Mouse (Mus musculus): ENCODE measurements around the gene Gga1. TPM values are rescaled to one million over a fixed set of nuclear protein-coding genes. Genes with fewer than 3 reads are reported as not detected.

Gene Gga1
- polyA plus RNA-seq, 1 experiment from 2014 or later, result 31.7 TPM

- Histone ChIP-seq H3K9me3 (ENCODE audit: control insufficient read depth, low read length) (no peaks in the 10 kb centered on the region), H3K27ac (ENCODE audit: low read depth, low read length) (no peak overlapping the region), H3K9ac (replicated peaks; ENCODE audit: low read depth, low read length) (no peak overlapping the region), H3K4me3 (ENCODE audit: low read depth, low read length) (no peak overlapping the region), H3K36me3 (ENCODE audit: control insufficient read depth, insufficient read depth, low read length) (peaks cover 15% of the 10 kb centered on the region; the same call in 1 of the 2 replicates), H3K27me3 (ENCODE audit: control insufficient read depth, insufficient read depth, low read length) (0 out of 2 replicates have a peak, but pooled peaks cover 2% of the 10 kb centered on the region), H3K4me2 (ENCODE audit: low read depth, low read length) (no peak overlapping the region), H3K4me1 (ENCODE audit: control insufficient read depth, insufficient read depth, low read length) (peaks cover 5% of the 10 kb centered on the region)
- no peak for ATAC-seq (ENCODE audit: low read depth)
- WGBS, result 95% methylated on average over 4 of the region's 4 CpGs
These were observed 20.5 kb downstream of the Gga1 start for GRCm38 (mm10) chr15:78897488-78897887.

- 0 out of 2 replicates have a peak, but pooled peaks cover 2% of the 10 kb centered on the region for H3K27me3 ChIP-seq (ENCODE audit: control insufficient read depth, insufficient read depth, low read length)
- no peak overlapping the region for H3K4me3 ChIP-seq (ENCODE audit: low read depth, low read length)
These were observed 21.6 kb downstream of the Gga1 start for GRCm38 (mm10) chr15:78898507-78899001.

GRCm38 (mm10) chr15:78899409-78899739 is 22.4 kb downstream of the Gga1 start, which contains the start of gene Gm49510:
Gene Gm49510, plus strand, starts transcription at chr15:78899667.
- Histone ChIP-seq H3K9me3 (ENCODE audit: control insufficient read depth, low read length) (no peaks in the 10 kb centered on the region), H3K4me3 (ENCODE audit: low read depth, low read length) (peak within 1 kb of the TSS; percentile 29), H3K27ac (ENCODE audit: low read depth, low read length) (no peak within 1 kb of the TSS), H3K4me1 (ENCODE audit: control insufficient read depth, insufficient read depth, low read length) (peaks cover 5% of the 10 kb centered on the region), H3K4me2 (ENCODE audit: low read depth, low read length) (peak within 1 kb of the TSS; percentile 57), H3K27me3 (ENCODE audit: control insufficient read depth, insufficient read depth, low read length) (0 out of 2 replicates have a peak, but pooled peaks cover 2% of the 10 kb centered on the region), H3K36me3 (ENCODE audit: control insufficient read depth, insufficient read depth, low read length) (0 out of 2 replicates have a peak, but pooled peaks cover 4% of the 10 kb centered on the region), H3K9ac (replicated peaks; ENCODE audit: low read depth, low read length) (peak within 1 kb of the TSS; percentile 53)
- 1% methylated on average over 20 of the region's 20 CpGs for WGBS
- ATAC-seq (ENCODE audit: low read depth), result no peak

More at GRCm38 (mm10) chr15:78898507-78899001, 21.6 kb downstream of the Gga1 start:
- WGBS, result 62% methylated on average over 6 of the region's 6 CpGs
- H3K4me2 ChIP-seq (ENCODE audit: low read depth, low read length), result no peak overlapping the region
- H3K9me3 ChIP-seq (ENCODE audit: control insufficient read depth, low read length), result no peaks in the 10 kb centered on the region
- H3K36me3 ChIP-seq (ENCODE audit: control insufficient read depth, insufficient read depth, low read length), result 0 out of 2 replicates have a peak, but pooled peaks cover 4% of the 10 kb centered on the region
- no peak overlapping the region for H3K9ac ChIP-seq (replicated peaks; ENCODE audit: low read depth, low read length)
- no peak for ATAC-seq (ENCODE audit: low read depth)
- no peak overlapping the region for H3K27ac ChIP-seq (ENCODE audit: low read depth, low read length)
- peaks cover 5% of the 10 kb centered on the region for H3K4me1 ChIP-seq (ENCODE audit: control insufficient read depth, insufficient read depth, low read length)

GRCm38 (mm10) chr15:78899740-78900584 is 23.0 kb downstream of the Gga1 start, which contains the start of gene Sh3bp1:
Gene Sh3bp1, plus strand, starts transcription at chr15:78899768.
- peak within 1 kb of the TSS; percentile 53 for H3K9ac ChIP-seq (replicated peaks; ENCODE audit: low read depth, low read length)
- H3K4me3 ChIP-seq (ENCODE audit: low read depth, low read length), result peak within 1 kb of the TSS; percentile 29
- peaks cover 5% of the 10 kb centered on the region for H3K4me1 ChIP-seq (ENCODE audit: control insufficient read depth, insufficient read depth, low read length)
- H3K27ac ChIP-seq (ENCODE audit: low read depth, low read length), result no peak within 1 kb of the TSS
- 2% methylated on average over 45 of the region's 47 CpGs for WGBS
- H3K36me3 ChIP-seq (ENCODE audit: control insufficient read depth, insufficient read depth, low read length), result 0 out of 2 replicates have a peak, but pooled peaks cover under 1% of the 10 kb centered on the region
- H3K4me2 ChIP-seq (ENCODE audit: low read depth, low read length), result peak within 1 kb of the TSS; percentile 57
- H3K9me3 ChIP-seq (ENCODE audit: control insufficient read depth, low read length), result no peaks in the 10 kb centered on the region
- no peak for ATAC-seq (ENCODE audit: low read depth)
- 0 out of 2 replicates have a peak, but pooled peaks cover 2% of the 10 kb centered on the region for H3K27me3 ChIP-seq (ENCODE audit: control insufficient read depth, insufficient read depth, low read length)

GRCm38 (mm10) chr15:78900585-78901421 is 23.8 kb downstream of the Gga1 start:
- WGBS, result 23% methylated on average over 18 of the region's 18 CpGs
- H3K9ac ChIP-seq (replicated peaks; ENCODE audit: low read depth, low read length), result no peak overlapping the region; the same call in 1 of the 2 replicates

DNA sequence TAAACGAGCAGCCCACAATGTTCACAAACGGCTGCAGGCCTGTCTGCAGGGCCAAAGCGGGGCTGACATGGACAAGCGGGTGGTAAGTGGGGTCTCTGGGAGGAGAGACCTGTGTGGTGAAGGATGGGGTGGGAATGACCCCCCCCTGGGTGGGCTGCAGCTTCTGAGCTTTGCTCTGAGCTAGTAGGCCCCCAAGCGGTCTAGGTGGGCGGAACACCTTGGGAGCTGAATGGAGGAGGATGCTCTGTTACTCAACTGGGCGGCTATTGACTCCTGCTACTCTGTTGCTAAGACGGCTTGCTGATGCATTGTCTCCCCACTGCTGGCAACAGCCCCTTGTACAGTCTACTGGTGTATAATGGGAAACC is 24.4 kb downstream of the Gga1 start:
- Histone ChIP-seq H3K4me3 (ENCODE audit: low read depth, low read length) (no peak overlapping the region), H3K27ac (ENCODE audit: low read depth, low read length) (no peak overlapping the region), H3K4me1 (ENCODE audit: control insufficient read depth, insufficient read depth, low read length) (peaks cover 5% of the 10 kb centered on the region), H3K36me3 (ENCODE audit: control insufficient read depth, insufficient read depth, low read length) (no peaks in the 10 kb centered on the region), H3K9me3 (ENCODE audit: control insufficient read depth, low read length) (no peaks in the 10 kb centered on the region), H3K9ac (replicated peaks; ENCODE audit: low read depth, low read length) (no peak overlapping the region), H3K27me3 (ENCODE audit: control insufficient read depth, insufficient read depth, low read length) (0 out of 2 replicates have a peak, but pooled peaks cover 2% of the 10 kb centered on the region), H3K4me2 (ENCODE audit: low read depth, low read length) (no peak overlapping the region)
- no peak for ATAC-seq (ENCODE audit: low read depth)
- 40% methylated on average over 8 of the region's 8 CpGs for WGBS

More at GRCm38 (mm10) chr15:78900585-78901421, 23.8 kb downstream of the Gga1 start:
- Histone ChIP-seq H3K27me3 (ENCODE audit: control insufficient read depth, insufficient read depth, low read length) (0 out of 2 replicates have a peak, but pooled peaks cover 2% of the 10 kb centered on the region), H3K4me2 (ENCODE audit: low read depth, low read length) (peak overlapping the region; percentile 57), H3K4me1 (ENCODE audit: control insufficient read depth, insufficient read depth, low read length) (peaks cover 5% of the 10 kb centered on the region), H3K9me3 (ENCODE audit: control insufficient read depth, low read length) (no peaks in the 10 kb centered on the region), H3K27ac (ENCODE audit: low read depth, low read length) (no peak overlapping the region), H3K36me3 (ENCODE audit: control insufficient read depth, insufficient read depth, low read length) (no peaks in the 10 kb centered on the region), H3K4me3 (ENCODE audit: low read depth, low read length) (peak overlapping the region; percentile 29)
- ATAC-seq (ENCODE audit: low read depth), result no peak

GRCm38 (mm10) chr15:78903243-78903642 is 26.3 kb downstream of the Gga1 start:
- H3K4me2 ChIP-seq (ENCODE audit: low read depth, low read length), result no peak overlapping the region
- no peak overlapping the region for H3K9ac ChIP-seq (replicated peaks; ENCODE audit: low read depth, low read length)
- WGBS, result 12% methylated on average over 2 of the region's 2 CpGs
- H3K4me1 ChIP-seq (ENCODE audit: control insufficient read depth, insufficient read depth, low read length), result peaks cover 5% of the 10 kb centered on the region
- no peaks in the 10 kb centered on the region for H3K9me3 ChIP-seq (ENCODE audit: control insufficient read depth, low read length)
- 0 out of 2 replicates have a peak, but pooled peaks cover 2% of the 10 kb centered on the region for H3K27me3 ChIP-seq (ENCODE audit: control insufficient read depth, insufficient read depth, low read length)
- H3K27ac ChIP-seq (ENCODE audit: low read depth, low read length), result no peak overlapping the region
- peak; percentile 60; the same call in 1 of the 2 replicates for ATAC-seq (ENCODE audit: low read depth)
- no peak overlapping the region for H3K4me3 ChIP-seq (ENCODE audit: low read depth, low read length)
- H3K36me3 ChIP-seq (ENCODE audit: control insufficient read depth, insufficient read depth, low read length), result no peaks in the 10 kb centered on the region

DNA sequence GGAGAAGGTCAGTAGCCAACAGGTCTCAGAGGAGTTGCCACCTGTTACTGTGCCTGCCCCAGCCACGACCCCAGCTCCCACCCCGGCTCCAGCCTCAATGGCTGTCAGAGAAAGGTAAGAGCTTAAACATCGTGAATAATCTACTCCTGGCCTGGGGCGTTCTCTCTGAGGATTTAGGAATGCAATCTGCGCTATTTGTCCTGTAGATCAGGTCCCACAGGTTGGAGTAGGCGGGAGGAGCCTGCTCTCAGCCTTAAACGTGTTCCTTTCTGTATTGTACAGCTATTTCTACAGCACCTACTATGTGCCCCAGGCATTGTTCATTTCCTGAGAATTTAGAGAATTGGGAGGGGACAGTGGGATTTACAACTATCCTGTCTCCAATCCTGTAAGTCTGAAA is 31.4 kb downstream of the Gga1 start:
- H3K4me3 ChIP-seq (ENCODE audit: low read depth, low read length), result no peak overlapping the region
- H3K4me2 ChIP-seq (ENCODE audit: low read depth, low read length), result no peak overlapping the region
- H3K9me3 ChIP-seq (ENCODE audit: control insufficient read depth, low read length), result no peaks in the 10 kb centered on the region
- WGBS, result 85% methylated on average over 7 of the region's 7 CpGs
- H3K9ac ChIP-seq (replicated peaks; ENCODE audit: low read depth, low read length), result no peak overlapping the region
- no peak for ATAC-seq (ENCODE audit: low read depth)
- no peak overlapping the region for H3K27ac ChIP-seq (ENCODE audit: low read depth, low read length)
- H3K4me1 ChIP-seq (ENCODE audit: control insufficient read depth, insufficient read depth, low read length), result peaks cover 5% of the 10 kb centered on the region; the same call in 1 of the 2 replicates
- H3K27me3 ChIP-seq (ENCODE audit: control insufficient read depth, insufficient read depth, low read length), result no peaks in the 10 kb centered on the region
- no peaks in the 10 kb centered on the region for H3K36me3 ChIP-seq (ENCODE audit: control insufficient read depth, insufficient read depth, low read length)

Measured in neural tube, embryonic 14.5 days (tissue).